Mouse (Mus musculus) CD8-positive naive resting alpha-beta T cell, adult 2 months (primary cell): ENCODE measurements around the gene Lcn2.
"Not testable (repeated sequence)": the region's sequence is repeated elsewhere in the genome, so short reads cannot be mapped to it uniquely, and the experiment has no call there.

Experiments
- DNase-seq, 2 experiments: peaks; one replicate each; pipeline ENCODE4 v3.0.0; 2022; ENCODE audit warnings: low read depth in 2 of 2, low spot score in 2 of 2

The Lcn2 gene

GRCm38 (mm10) chr2:32374191-32374590 is 13.9 kb downstream of the Lcn2 start:
- DNase-seq = no peak

- no peak for DNase-seq
Observed at GRCm38 (mm10) chr2:32367315-32367714, 20.7 kb downstream of the Lcn2 start.

DNA sequence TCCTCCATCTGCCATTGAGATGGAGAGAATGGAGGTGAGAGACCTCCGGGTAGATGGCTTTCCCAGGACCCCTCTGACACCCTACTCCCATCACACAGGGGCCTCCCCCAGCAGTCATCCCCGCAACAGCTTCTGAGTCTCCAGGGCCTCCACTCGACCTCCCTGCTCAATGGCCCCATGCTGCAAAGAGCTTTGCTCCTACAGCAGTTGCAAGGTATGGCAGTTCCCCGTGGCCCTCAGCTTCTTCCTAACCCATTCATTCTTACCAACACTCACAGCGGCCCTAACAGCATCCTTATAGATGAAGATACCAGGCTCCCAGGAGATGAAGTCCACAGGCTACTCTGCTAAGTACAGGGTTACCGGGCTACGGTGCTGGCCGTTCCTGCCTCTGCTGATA is 23.9 kb downstream of the Lcn2 start:
- no peak for DNase-seq

GRCm38 (mm10) chr2:32363376-32364106 is 24.5 kb downstream of the Lcn2 start:
- no peak for DNase-seq

- peak; percentile 79 to 80 for DNase-seq
Observed at GRCm38 (mm10) chr2:32362817-32363340, 25.2 kb downstream of the Lcn2 start.

DNA sequence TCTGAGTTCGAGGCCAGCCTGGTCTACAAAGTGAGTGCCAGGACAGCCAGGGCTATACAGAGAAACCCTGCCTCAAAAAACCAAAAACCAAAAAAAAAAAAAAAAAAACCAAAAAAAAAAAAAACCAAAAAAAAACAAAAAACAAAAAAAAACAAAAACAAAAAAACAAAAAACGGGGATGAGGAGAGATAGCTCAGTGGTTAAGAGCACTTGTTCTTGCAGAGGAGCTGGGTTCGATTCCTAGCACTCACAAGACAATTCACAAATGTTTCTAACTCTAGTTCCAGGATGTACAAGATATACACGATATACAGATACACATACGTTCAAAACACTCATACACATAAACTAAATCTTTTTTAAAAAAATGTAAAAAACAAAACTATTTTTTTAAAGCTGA is 25.8 kb downstream of the Lcn2 start:
- not testable (repeated sequence) for DNase-seq

- DNase-seq = peak; percentile 23 to 45
Observed at GRCm38 (mm10) chr2:32361437-32361836, 26.6 kb downstream of the Lcn2 start.

- DNase-seq = peak; percentile 28 to 41
Observed at GRCm38 (mm10) chr2:32360741-32361140, 27.3 kb downstream of the Lcn2 start.

DNA sequence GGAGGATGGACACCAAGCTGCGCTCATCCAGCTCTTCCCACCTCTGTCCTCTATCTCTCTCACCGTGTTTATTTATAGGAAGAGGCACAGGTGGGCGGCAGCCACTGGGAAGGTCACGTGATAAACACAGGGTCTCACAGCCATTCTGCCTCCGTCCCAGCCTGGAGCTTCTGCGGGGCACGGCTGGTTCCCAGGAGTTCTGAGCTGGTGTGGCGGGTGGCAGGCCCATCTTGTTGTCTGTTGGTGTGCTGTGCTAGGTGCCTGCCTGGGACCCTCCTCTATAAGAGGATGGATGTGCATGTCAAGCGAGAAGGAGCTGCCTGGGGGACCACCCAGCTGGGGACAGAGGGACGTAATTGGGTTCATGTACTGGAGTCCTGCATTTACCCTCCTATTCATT is 29.7 kb downstream of the Lcn2 start:
- DNase-seq = no peak

DNA sequence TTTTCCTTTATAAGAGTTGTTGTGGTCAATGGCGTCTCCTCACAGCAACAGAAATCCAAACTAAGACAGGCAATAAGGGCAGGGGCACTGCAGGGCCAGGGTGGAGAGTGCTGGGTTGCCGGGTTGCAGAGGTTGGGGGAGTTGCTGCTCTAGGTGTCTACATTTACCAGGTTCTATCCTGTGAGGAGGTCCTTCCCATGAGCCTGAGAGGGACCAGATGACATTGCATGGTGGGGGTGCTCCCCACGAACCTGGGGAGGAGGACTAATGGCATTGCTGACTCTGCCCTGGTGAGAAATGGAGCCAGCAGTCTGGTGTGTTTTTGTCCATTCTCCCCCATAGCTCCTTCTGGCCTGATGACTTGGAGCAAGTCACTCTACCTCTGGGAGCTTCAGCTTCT is 30.3 kb downstream of the Lcn2 start:
- no peak for DNase-seq

DNA sequence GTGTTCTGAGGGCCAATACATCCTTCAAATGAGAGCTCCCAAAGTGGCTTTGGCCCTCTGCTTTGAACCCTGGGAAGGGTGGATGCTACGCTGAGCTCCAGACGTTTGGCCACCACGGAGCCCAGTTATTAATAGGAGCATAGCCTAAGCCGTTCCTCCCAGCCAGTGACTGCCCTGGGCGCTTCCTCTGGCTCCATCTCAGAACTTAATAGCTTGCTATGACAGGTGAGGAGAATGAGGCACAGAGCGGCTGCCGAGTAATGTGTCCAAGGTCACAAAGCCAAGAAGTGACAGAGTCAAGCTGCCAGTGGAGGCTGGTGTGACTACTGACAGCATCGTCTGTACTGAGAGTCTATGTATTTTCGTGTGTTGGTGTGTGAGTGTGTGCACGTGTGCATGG is 31.8 kb downstream of the Lcn2 start:
- no peak for DNase-seq

DNA sequence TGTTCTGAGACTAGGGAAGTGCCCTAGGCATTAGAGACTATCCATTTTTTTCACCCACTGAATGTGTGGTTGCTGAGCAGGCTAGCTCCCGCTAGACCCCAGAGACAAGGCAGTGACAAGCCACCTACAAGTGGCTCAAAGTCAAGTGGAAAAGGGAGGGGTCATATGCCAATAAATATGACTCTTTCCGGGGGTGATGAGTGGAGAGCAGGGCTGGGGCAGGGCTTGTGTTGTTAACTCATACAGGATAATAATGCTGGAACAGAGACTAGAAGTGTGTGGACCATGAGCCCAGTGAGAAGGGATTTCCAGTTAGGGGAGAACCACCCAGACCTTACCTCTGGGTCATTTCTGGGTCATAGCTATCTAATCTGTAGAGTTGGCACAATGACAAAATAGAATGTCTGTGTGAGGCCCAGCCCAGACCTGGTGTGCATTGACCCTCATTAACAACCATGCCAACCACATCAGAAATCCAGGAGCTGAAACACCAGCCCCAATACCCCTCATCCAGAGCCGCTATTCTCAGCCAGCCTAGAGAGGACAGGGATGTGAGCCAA is 33.6 kb downstream of the Lcn2 start:
- no peak for DNase-seq

- DNase-seq = no peak
Observed at GRCm38 (mm10) chr2:32353836-32354235, 34.2 kb downstream of the Lcn2 start.

DNA sequence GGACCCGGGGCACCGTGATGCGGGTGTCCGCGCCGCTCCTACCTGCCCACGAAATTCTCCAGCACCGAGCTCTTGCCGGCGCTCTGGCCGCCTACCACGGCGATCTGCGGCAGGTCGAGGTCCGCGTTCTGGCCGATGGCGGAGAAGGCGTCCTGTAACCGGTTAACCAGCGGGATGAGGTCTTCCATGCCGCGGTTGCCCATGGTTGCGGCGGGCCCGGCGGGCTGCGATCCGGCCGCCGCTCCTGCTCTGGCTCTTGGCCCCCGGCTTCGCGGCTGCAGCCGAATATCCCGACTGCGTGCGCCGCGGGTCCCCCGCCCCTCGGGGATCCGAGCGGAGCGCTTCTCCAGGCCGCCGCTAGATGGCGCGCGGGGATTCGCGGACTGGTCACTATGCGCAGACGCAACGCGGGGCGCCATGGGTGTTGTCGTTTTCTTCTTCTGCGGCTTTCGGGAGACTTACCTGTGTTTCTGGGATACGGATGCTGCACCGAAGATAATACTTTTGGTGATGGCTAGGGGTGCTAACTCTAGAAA is 35.0 kb downstream of the Lcn2 start, which contains the start of gene Dnm1:
TSS of gene Dnm1 (minus strand) at position 332 of the 536 bp plus-strand sequence.
- peak; percentile 82 to 86 for DNase-seq

DNA sequence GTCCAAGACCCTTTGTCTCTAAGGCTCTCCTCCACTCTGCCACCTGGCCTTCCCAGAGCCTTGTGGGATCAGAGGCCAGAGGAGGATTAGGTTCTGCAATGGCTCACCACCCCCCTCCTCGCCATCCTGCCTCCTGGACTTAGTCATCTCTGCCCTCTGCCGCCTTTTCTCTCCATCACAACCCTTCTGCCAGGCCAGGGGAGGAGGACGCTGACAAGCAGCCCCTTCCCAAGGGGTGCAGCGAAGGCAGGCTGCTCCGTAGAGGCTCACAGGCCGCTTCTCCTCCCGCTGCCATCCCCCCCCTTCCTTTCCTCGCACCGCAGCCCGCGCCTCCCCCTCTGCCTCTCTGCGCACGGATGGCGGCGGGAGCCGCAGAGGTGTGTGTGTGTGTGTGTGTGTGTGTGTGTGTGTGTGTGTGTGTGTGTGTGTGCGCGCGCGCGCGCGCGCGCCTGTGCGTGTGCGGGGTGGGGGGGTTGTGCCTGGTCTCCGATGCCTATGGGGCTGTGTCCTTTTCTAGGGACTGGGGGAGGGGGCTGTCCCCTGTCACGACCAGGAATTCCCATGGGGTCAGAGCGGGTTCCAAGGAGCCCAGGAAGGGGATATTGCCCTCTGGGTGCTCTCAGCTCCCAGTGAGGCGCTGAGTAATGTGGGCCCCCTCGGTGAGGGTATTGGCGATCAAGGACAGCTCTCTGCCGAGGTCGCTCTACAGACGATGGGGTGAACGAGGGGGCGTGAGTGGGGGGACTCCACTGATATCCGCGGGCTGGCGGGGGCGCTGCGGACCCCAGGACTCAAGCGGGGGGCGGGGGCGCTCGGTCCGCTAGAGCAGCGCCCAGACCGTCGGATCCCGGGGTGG is 35.7 kb downstream of the Lcn2 start, which contains the start of gene Ciz1:
TSS of gene Ciz1 (plus strand) at position 177 of the 856 bp plus-strand sequence.
- DNase-seq = peak in 1 of 2 experiments; percentile 35

GRCm38 (mm10) chr2:32351471-32351961 is 36.5 kb downstream of the Lcn2 start:
- DNase-seq = no peak

DNA sequence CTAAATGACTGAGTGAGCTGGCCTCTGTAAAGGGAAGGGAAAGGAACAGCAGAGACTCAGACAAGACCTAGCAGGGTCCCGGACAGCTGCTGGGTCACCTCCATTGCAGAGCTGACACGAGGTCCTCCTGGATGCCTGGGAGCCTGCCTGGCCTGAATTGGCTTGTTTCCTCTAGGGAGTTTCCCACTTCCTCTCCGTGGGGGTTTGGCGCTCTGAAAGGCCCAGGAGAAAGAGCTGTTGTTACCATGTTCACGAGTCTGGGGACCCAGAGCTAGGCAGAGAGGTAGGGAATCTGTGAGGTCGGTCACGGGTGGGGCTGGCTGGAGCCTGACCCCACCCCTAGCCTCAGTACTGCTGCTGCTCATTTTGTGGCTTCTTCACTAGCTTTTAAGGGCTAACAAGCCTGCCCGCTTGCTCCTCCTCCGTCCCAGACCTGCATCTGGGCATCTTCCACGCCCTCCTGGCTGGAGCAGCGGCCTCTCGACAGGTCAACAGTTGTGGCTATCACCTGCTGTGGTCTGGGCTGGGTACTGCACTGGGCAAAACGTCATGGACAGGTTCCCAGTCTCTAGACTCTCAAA is 37.5 kb downstream of the Lcn2 start:
- DNase-seq = no peak

- no peak for DNase-seq
Observed at GRCm38 (mm10) chr2:32349625-32350255, 38.3 kb downstream of the Lcn2 start.

DNA sequence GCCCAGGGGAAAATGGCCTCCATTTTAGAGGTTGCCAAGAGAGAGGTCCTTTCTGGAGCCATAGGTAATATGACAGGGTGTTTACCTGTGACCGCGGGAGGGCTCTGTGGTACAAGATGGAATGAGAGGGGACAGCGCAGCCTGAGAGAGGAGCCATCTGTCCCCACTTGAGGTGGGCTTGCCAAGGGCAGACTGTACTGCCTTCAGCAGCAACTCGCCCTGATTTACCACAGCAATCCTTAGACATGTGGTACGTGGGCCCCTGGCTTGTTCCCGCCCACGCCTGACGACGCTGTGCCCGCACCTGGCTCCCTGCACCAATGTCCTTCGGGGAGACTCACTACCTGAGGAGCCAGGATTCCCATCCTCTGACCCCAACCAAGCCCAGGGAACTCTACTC is 39.7 kb downstream of the Lcn2 start:
- no peak for DNase-seq

DNA sequence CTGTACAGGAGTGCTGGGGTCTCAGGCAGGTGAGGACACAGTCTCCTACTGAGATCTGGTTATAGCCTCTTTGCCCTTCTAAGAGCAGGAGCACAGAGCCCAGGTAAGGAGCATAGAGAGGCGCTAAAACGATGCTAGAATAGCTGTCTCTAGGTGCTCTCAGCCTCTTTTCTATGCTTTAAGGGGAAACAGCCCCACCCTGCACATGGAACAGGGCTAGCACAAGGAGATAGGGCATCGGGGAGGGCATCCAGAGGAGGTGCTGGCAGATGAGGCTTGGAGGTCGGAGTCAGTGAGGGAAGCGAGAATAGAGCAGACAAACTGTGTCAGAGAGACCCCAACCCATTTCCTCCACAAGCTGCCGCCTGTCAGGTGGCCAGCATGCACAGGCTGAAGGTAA is 41.0 kb downstream of the Lcn2 start:
- no peak for DNase-seq
